ENCODE assay signal across 11 mouse cellular contexts in genomic region chr4:118961141-118961628, GRCm38 (mm10). TPM values are rescaled to one million over a fixed set of nuclear protein-coding genes. Genes with fewer than 3 reads are reported as not detected.
DNase-seq lines count a peak whose midpoint lies in the region; ATAC-seq and TF ChIP-seq lines count a peak whose summit lies in the region.
"Had no signal": no experiment of that assay in that cellular context is flagged by ENCODE, and none has a peak within 500 bp of the region (broad histone marks: within the 10 kb centered on the region; RNA-seq: fewer than 3 reads in every experiment).

TSS of gene Lao1 (plus strand) at chr4:118961578.

- no peak within 1 kb of the TSS for H3K4me2 ChIP-seq in forebrain, postnatal 0 days (ENCODE audit: low read depth)
- no peak within 1 kb of the TSS for H3K4me2 ChIP-seq in midbrain, embryonic 11.5 days
- H3K4me2 ChIP-seq: embryonic facial prominence, embryonic 12.5 days had no signal

- H3K4me3 ChIP-seq in forebrain, postnatal 0 days (ENCODE audit: low read depth, low read length), result no peak within 1 kb of the TSS
- H3K4me3 ChIP-seq in midbrain, embryonic 11.5 days (ENCODE audit: low read depth, low read length), result no peak within 1 kb of the TSS
- H3K4me3 ChIP-seq: embryonic facial prominence, embryonic 12.5 days; megakaryocyte, embryonic 14.5 days had no signal

- no peak within 1 kb of the TSS for H3K27ac ChIP-seq in forebrain, postnatal 0 days (ENCODE audit: low read depth, low read length)
- H3K27ac ChIP-seq in midbrain, embryonic 11.5 days (ENCODE audit: low read depth, low read length), result no peak within 1 kb of the TSS
- H3K27ac ChIP-seq: embryonic facial prominence, embryonic 12.5 days had no signal

- DNase-seq in gastrocnemius, adult 18-20 months (ENCODE audit: low spot score), result peak; percentile 15
- no peak for DNase-seq in gastrocnemius, postnatal 14 days
- DNase-seq in brain, adult 2 months (ENCODE audit: low read depth, low spot score), result peak; percentile 51
- peak; percentile 81 for DNase-seq in forebrain, postnatal 0 days
- peak; percentile 29 for DNase-seq in layer of hippocampus, adult 9-11 months
- no peak for DNase-seq in retina, postnatal 1 day
- DNase-seq in midbrain, embryonic 11.5 days (ENCODE audit: low spot score, missing footprints), result no peak

- intact Hi-C loops in gastrocnemius, postnatal 14 days (cut with DNase I; ENCODE audit: low total_unique reads), result no loop called here

- no peaks in the 10 kb centered on the region for H3K4me1 ChIP-seq in forebrain, postnatal 0 days (ENCODE audit: insufficient read depth)
- no peaks in the 10 kb centered on the region for H3K4me1 ChIP-seq in midbrain, embryonic 11.5 days (ENCODE audit: control insufficient read depth, insufficient read depth, low read length)
- H3K4me1 ChIP-seq: embryonic facial prominence, embryonic 12.5 days; megakaryocyte, embryonic 14.5 days had no signal

- H3K9ac ChIP-seq in forebrain, postnatal 0 days, result no peak within 1 kb of the TSS
- no peak within 1 kb of the TSS for H3K9ac ChIP-seq in midbrain, embryonic 11.5 days (ENCODE audit: low read length)
- H3K9ac ChIP-seq: embryonic facial prominence, embryonic 12.5 days had no signal

- no peaks in the 10 kb centered on the region for H3K27me3 ChIP-seq in forebrain, postnatal 0 days (ENCODE audit: insufficient read depth, low read length)
- no peaks in the 10 kb centered on the region for H3K27me3 ChIP-seq in midbrain, embryonic 11.5 days (ENCODE audit: control insufficient read depth, insufficient read depth, low read length)
- H3K27me3 ChIP-seq: embryonic facial prominence, embryonic 12.5 days had no signal

- TF ChIP-seq CTCF in forebrain, postnatal 0 days (IDR thresholded peaks at IDR 0.05; ENCODE audit: low read depth), result no peak

- peak; percentile 87 for ATAC-seq in forebrain, postnatal 0 days
- ATAC-seq in erythroblast, adult 5-6 weeks (replicated peaks; ENCODE audit: low FRiP score, poor library complexity, severe bottlenecking), result no peak
- ATAC-seq in midbrain, embryonic 11.5 days (ENCODE audit: low FRiP score), result no peak

- 61% methylated on average over 2 of the region's 2 CpGs for WGBS in forebrain, postnatal 0 days
- WGBS in midbrain, embryonic 11.5 days, result 95% methylated on average over 2 of the region's 2 CpGs

- H3K36me3 ChIP-seq in forebrain, postnatal 0 days (ENCODE audit: insufficient read depth), result no peaks in the 10 kb centered on the region
- H3K36me3 ChIP-seq in midbrain, embryonic 11.5 days (ENCODE audit: control insufficient read depth, insufficient read depth, low read length), result no peaks in the 10 kb centered on the region
- H3K36me3 ChIP-seq: embryonic facial prominence, embryonic 12.5 days had no signal

- H3K9me3 ChIP-seq in forebrain, postnatal 0 days (ENCODE audit: low read length), result no peaks in the 10 kb centered on the region
- no peaks in the 10 kb centered on the region for H3K9me3 ChIP-seq in midbrain, embryonic 11.5 days (ENCODE audit: control insufficient read depth, low read length)
- H3K9me3 ChIP-seq: embryonic facial prominence, embryonic 12.5 days; megakaryocyte, embryonic 14.5 days had no signal

RNA-seq across cellular contexts. Expression of gene Lao1, which starts in this region (rescaled TPM):
- under 1 TPM; 0.19 to 0.50 TPM for total RNA-seq in gastrocnemius, adult 18-20 months (2021)
- under 1 TPM; 0.23 to 0.73 TPM for total RNA-seq in gastrocnemius, postnatal 14 days (2021)
- 0.15 TPM in 1 of 2 replicates, not detected in the other for total RNA-seq in forebrain, postnatal 0 days (2014; rRNA removed)
- 0.15 and 0.21 TPM in 2 replicates for polyA plus RNA-seq in forebrain, postnatal 0 days (2015; fragmentation: Nextera tagmentation; extraction: Ambion mirVana)
- total RNA-seq in erythroblast, adult 5-6 weeks (2015; ENCODE audit: low replicate concordance), result not detected in 2 replicates
- total RNA-seq in erythroblast, adult 5-6 weeks (2017; ENCODE audit: low replicate concordance), result not detected in 2 replicates
- polyA plus RNA-seq in midbrain, embryonic 11.5 days (2014; fragmentation: Nextera tagmentation; extraction: Ambion mirVana), result not detected in 2 replicates
- total RNA-seq: ES-E14 had no signal
- polyA plus RNA-seq: embryonic facial prominence, embryonic 12.5 days had no signal

Comparison
In these comparisons a context has a peak if more than half of its experiments do, and no peak if none do; other contexts are left out.
1. Peak in DNase-seq in gastrocnemius, adult 18-20 months; RNA of the gene not detected or under 1 TPM.
2. Peak in DNase-seq and ATAC-seq in forebrain, postnatal 0 days; RNA of the gene not detected or under 1 TPM.
3. DNase-seq: peak in brain, adult 2 months (single experiment) and layer of hippocampus, adult 9-11 months (single experiment); none in gastrocnemius, postnatal 14 days (single experiment), retina, postnatal 1 day (single experiment) and midbrain, embryonic 11.5 days (single experiment).